Mouse (Mus musculus) midbrain, embryonic 11.5 days (tissue): ENCODE measurements around the gene Sgms1. TPM values are rescaled to one million over a fixed set of nuclear protein-coding genes. Genes with fewer than 3 reads are reported as not detected.

Experiments used
- ATAC-seq: fragments of 200-750 bp; cut with Nextera tagmentation; 2 replicates; pipeline ENCODE4 v1.8.0; 2017; ENCODE audit warnings: moderate TSS enrichment, moderate library complexity; ENCODE audit not compliant: low FRiP score
- DNase-seq: peaks from one replicate; pipeline ENCODE4 v3.0.0; 2015; ENCODE audit warnings: low spot score; ENCODE audit errors: missing footprints
- H3K27ac ChIP-seq: fragments of 300-500 bp; sonication (generic); 2 replicates; pipeline ENCODE4 v1.5.1; 2014; ENCODE audit warnings: low read depth, low read length
- H3K27me3 ChIP-seq: fragments of 300-500 bp; sonication (generic); 2 replicates; pipeline ENCODE4 v1.6.1; 2014; ENCODE audit warnings: mild to moderate bottlenecking, low read length, moderate library complexity, mixed read lengths; ENCODE audit not compliant: control insufficient read depth, insufficient read depth
- H3K36me3 ChIP-seq: fragments of 300-500 bp; sonication (generic); 2 replicates; pipeline ENCODE4 v1.6.1; 2014; ENCODE audit warnings: mild to moderate bottlenecking, low read length, moderate library complexity, mixed read lengths; ENCODE audit not compliant: control insufficient read depth, insufficient read depth
- H3K4me1 ChIP-seq: fragments of 300-500 bp; sonication (generic); 2 replicates; pipeline ENCODE4 v1.6.1; 2014; ENCODE audit warnings: low read length; ENCODE audit not compliant: control insufficient read depth, insufficient read depth
- H3K4me2 ChIP-seq: fragments of 300-500 bp; sonication (generic); 2 replicates; pipeline ENCODE4 v1.6.1; 2014; ENCODE audit warnings: mild to moderate bottlenecking, moderate library complexity
- H3K4me3 ChIP-seq: fragments of 300-500 bp; sonication (generic); 2 replicates; pipeline ENCODE4 v1.5.1; 2014; ENCODE audit warnings: low read depth, low read length
- H3K9ac ChIP-seq: fragments of 300-500 bp; sonication (generic); 2 replicates; pipeline ENCODE4 v1.6.1; 2014; ENCODE audit warnings: low read length
- H3K9me3 ChIP-seq: fragments of 300-500 bp; sonication (generic); 2 replicates; pipeline ENCODE4 v1.6.1; 2016; ENCODE audit warnings: low read length; ENCODE audit not compliant: control insufficient read depth
- WGBS: fragments of 180-500 bp; shearing (Covaris S2); extraction: QIAGEN DNeasy Blood & Tissue Kit; methylation state at CpG from one replicate; pipeline ENCODE4 v1.1.7; 2014; 5-methylcytosine and 5-hydroxymethylcytosine counted together
- polyA plus RNA-seq: library from polyadenylated mRNA; unstranded; fragments of >200 nt; fragmentation: Nextera tagmentation; extraction: Ambion mirVana; gene quantifications from 2 replicates; pipeline ENCODE4 v1.2.1, GENCODE M21; 2014

Sgms1 gene
- polyA plus RNA-seq, 1 experiment from 2014 or later: 10.1 TPM

- Histone ChIP-seq H3K4me2 (no peak overlapping the region), H3K9me3 (no peaks in the 10 kb centered on the region), H3K9ac (no peak overlapping the region), H3K36me3 (no peaks in the 10 kb centered on the region), H3K4me1 (peaks cover 10% of the 10 kb centered on the region), H3K27me3 (no peaks in the 10 kb centered on the region), H3K4me3 (no peak overlapping the region), H3K27ac (no peak overlapping the region)
- WGBS: 55% methylated on average over 6 of the region's 6 CpGs
- no peak for DNase-seq
- no peak for ATAC-seq
Measured at GRCm38 (mm10) chr19:32337708-32338107, 51.8 kb downstream of the Sgms1 start.

- WGBS: 96% methylated on average over 2 of the region's 2 CpGs
- ATAC-seq (no peak), DNase-seq (no peak)
- Histone ChIP-seq H3K4me3 (no peak overlapping the region), H3K27ac (no peak overlapping the region), H3K4me1 (peaks cover 3% of the 10 kb centered on the region; the same call in 1 of the 2 replicates), H3K9ac (no peak overlapping the region), H3K27me3 (no peaks in the 10 kb centered on the region), H3K9me3 (no peaks in the 10 kb centered on the region), H3K36me3 (no peaks in the 10 kb centered on the region), H3K4me2 (no peak overlapping the region)
Measured at GRCm38 (mm10) chr19:32334751-32335150, 54.8 kb downstream of the Sgms1 start.

GRCm38 (mm10) chr19:32333544-32333943, 56.0 kb downstream of the Sgms1 start:
- no peak for ATAC-seq
- Histone ChIP-seq H3K27ac (no peak overlapping the region), H3K36me3 (no peaks in the 10 kb centered on the region), H3K4me1 (peaks cover 3% of the 10 kb centered on the region; the same call in 1 of the 2 replicates), H3K9ac (no peak overlapping the region), H3K4me2 (no peak overlapping the region), H3K27me3 (no peaks in the 10 kb centered on the region), H3K4me3 (no peak overlapping the region), H3K9me3 (no peaks in the 10 kb centered on the region)
- DNase-seq: no peak
- 90% methylated on average over 4 of the region's 4 CpGs for WGBS

GRCm38 (mm10) chr19:32332779-32333460, 56.6 kb downstream of the Sgms1 start:
- H3K4me1 ChIP-seq: peaks cover 3% of the 10 kb centered on the region; the same call in 1 of the 2 replicates
- no peaks in the 10 kb centered on the region for H3K36me3 ChIP-seq
- ATAC-seq: no peak
- H3K27me3 ChIP-seq: no peaks in the 10 kb centered on the region
- no peak for DNase-seq
- no peak overlapping the region for H3K4me2 ChIP-seq
- H3K9me3 ChIP-seq: no peaks in the 10 kb centered on the region
- no peak overlapping the region for H3K9ac ChIP-seq
- H3K27ac ChIP-seq: no peak overlapping the region
- H3K4me3 ChIP-seq: no peak overlapping the region
- 94% methylated on average over 17 of the region's 17 CpGs for WGBS

GRCm38 (mm10) chr19:32330231-32330630, 59.3 kb downstream of the Sgms1 start:
- DNase-seq: no peak
- Histone ChIP-seq H3K27me3 (no peaks in the 10 kb centered on the region), H3K4me2 (no peak overlapping the region), H3K27ac (no peak overlapping the region), H3K4me1 (no peaks in the 10 kb centered on the region), H3K36me3 (no peaks in the 10 kb centered on the region), H3K4me3 (no peak overlapping the region), H3K9ac (no peak overlapping the region), H3K9me3 (no peaks in the 10 kb centered on the region)
- WGBS: 83% methylated on average over 3 of the region's 3 CpGs
- ATAC-seq: no peak

GRCm38 (mm10) chr19:32329511-32329910, 60.0 kb downstream of the Sgms1 start:
- Histone ChIP-seq H3K27ac (no peak overlapping the region), H3K4me1 (no peaks in the 10 kb centered on the region), H3K36me3 (no peaks in the 10 kb centered on the region), H3K9me3 (no peaks in the 10 kb centered on the region), H3K4me3 (no peak overlapping the region), H3K4me2 (no peak overlapping the region), H3K27me3 (no peaks in the 10 kb centered on the region), H3K9ac (no peak overlapping the region)
- WGBS: 92% methylated on average over 5 of the region's 5 CpGs
- DNase-seq: no peak
- no peak for ATAC-seq

GRCm38 (mm10) chr19:32328089-32328828, 61.3 kb downstream of the Sgms1 start:
- Histone ChIP-seq H3K27me3 (no peaks in the 10 kb centered on the region), H3K4me3 (no peak overlapping the region), H3K4me2 (no peak overlapping the region), H3K9me3 (no peaks in the 10 kb centered on the region), H3K36me3 (no peaks in the 10 kb centered on the region), H3K27ac (no peak overlapping the region), H3K9ac (no peak overlapping the region), H3K4me1 (no peaks in the 10 kb centered on the region)
- 55% methylated on average over 2 of the region's 2 CpGs for WGBS
- ATAC-seq (no peak), DNase-seq (no peak)

GRCm38 (mm10) chr19:32326621-32327021, 62.9 kb downstream of the Sgms1 start:
- Histone ChIP-seq H3K4me1 (peaks cover 3% of the 10 kb centered on the region; the same call in 1 of the 2 replicates), H3K4me2 (no peak overlapping the region), H3K4me3 (no peak overlapping the region), H3K27me3 (no peaks in the 10 kb centered on the region), H3K9ac (no peak overlapping the region), H3K36me3 (no peaks in the 10 kb centered on the region), H3K9me3 (no peaks in the 10 kb centered on the region), H3K27ac (no peak overlapping the region)
- no peak for DNase-seq
- 60% methylated on average over 4 of the region's 4 CpGs for WGBS
- no peak for ATAC-seq

- H3K36me3 ChIP-seq: no peaks in the 10 kb centered on the region
Measured at GRCm38 (mm10) chr19:32326156-32326555, 63.4 kb downstream of the Sgms1 start.

More at GRCm38 (mm10) chr19:32326156-32326555, 63.4 kb downstream of the Sgms1 start:
- Histone ChIP-seq H3K27ac (no peak overlapping the region), H3K27me3 (no peaks in the 10 kb centered on the region), H3K9me3 (no peaks in the 10 kb centered on the region), H3K9ac (no peak overlapping the region), H3K4me1 (peaks cover 3% of the 10 kb centered on the region; the same call in 1 of the 2 replicates), H3K4me3 (no peak overlapping the region), H3K4me2 (no peak overlapping the region)
- no peak for DNase-seq
- no peak for ATAC-seq
- 92% methylated on average over 3 of the region's 3 CpGs for WGBS
